Mouse (Mus musculus) urinary bladder, adult 2 months (tissue): Measurements from ENCODE around the gene Pla2g4a. TPM values are rescaled to one million over a fixed set of nuclear protein-coding genes. Genes with fewer than 3 reads are reported as not detected.

Source experiments
- DNase-seq: peaks from one replicate; pipeline ENCODE4 v3.0.0; 2022; ENCODE audit warnings: low spot score
- polyA plus RNA-seq: library from polyadenylated mRNA; depleted of rRNA; stranded (reverse); fragments of >200 nt; gene quantifications from 2 replicates; pipeline ENCODE4 v1.2.3, GENCODE M21; 2012; rRNA removed

Pla2g4a gene
- polyA plus RNA-seq, result 43.3 and 54.4 TPM in 2 replicates

- DNase-seq, result peak; percentile 29
These were observed at the start of gene Pla2g4a for GRCm38 (mm10) chr1:149960734-149961424. TSS of gene Pla2g4a (minus strand) at chr1:149961290.

- DNase-seq, result no peak
These were observed 49.5 kb upstream of the Pla2g4a start for GRCm38 (mm10) chr1:150010629-150010979.

- DNase-seq, result no peak
These were observed 49.0 kb upstream of the Pla2g4a start for GRCm38 (mm10) chr1:150009968-150010628.

GRCm38 (mm10) chr1:150009134-150009533 lies 48.0 kb upstream of the Pla2g4a start:
- no peak for DNase-seq

GRCm38 (mm10) chr1:149975626-149976025 lies 14.5 kb upstream of the Pla2g4a start:
- no peak for DNase-seq

GRCm38 (mm10) chr1:149965826-149966225 lies 4.7 kb upstream of the Pla2g4a start:
- no peak for DNase-seq

GRCm38 (mm10) chr1:149961425-149962303 lies 574 bp upstream of the Pla2g4a start:
- DNase-seq, result no peak

- DNase-seq, result no peak
These were observed 839 bp downstream of the Pla2g4a start for GRCm38 (mm10) chr1:149960251-149960650.

- no peak for DNase-seq
These were observed 2.0 kb downstream of the Pla2g4a start for GRCm38 (mm10) chr1:149959069-149959468.

- no peak for DNase-seq
These were observed 5.6 kb downstream of the Pla2g4a start for GRCm38 (mm10) chr1:149955482-149955881.

GRCm38 (mm10) chr1:149954026-149954425 lies 7.1 kb downstream of the Pla2g4a start:
- no peak for DNase-seq

- DNase-seq, result no peak
These were observed 9.0 kb downstream of the Pla2g4a start for GRCm38 (mm10) chr1:149952050-149952449.

GRCm38 (mm10) chr1:149950656-149951055 lies 10.4 kb downstream of the Pla2g4a start:
- DNase-seq, result no peak

GRCm38 (mm10) chr1:149950254-149950653 lies 10.8 kb downstream of the Pla2g4a start:
- DNase-seq, result no peak

GRCm38 (mm10) chr1:149949334-149949733 lies 11.8 kb downstream of the Pla2g4a start:
- DNase-seq, result no peak

- no peak for DNase-seq
These were observed 12.8 kb downstream of the Pla2g4a start for GRCm38 (mm10) chr1:149948066-149948825.

GRCm38 (mm10) chr1:149946993-149947392 lies 14.1 kb downstream of the Pla2g4a start:
- DNase-seq, result no peak

- no peak for DNase-seq
These were observed 14.7 kb downstream of the Pla2g4a start for GRCm38 (mm10) chr1:149946432-149946831.

- no peak for DNase-seq
These were observed 17.5 kb downstream of the Pla2g4a start for GRCm38 (mm10) chr1:149943611-149944010.

GRCm38 (mm10) chr1:149940301-149940700 lies 20.8 kb downstream of the Pla2g4a start:
- DNase-seq, result no peak

- DNase-seq, result no peak
These were observed 21.6 kb downstream of the Pla2g4a start for GRCm38 (mm10) chr1:149939261-149940032.
